Mouse (Mus musculus): ENCODE data around the gene Actn1.

Actn1 gene

GRCm38 (mm10) chr12:80260056-80260743 is at the start of gene Actn1:
Actn1 (minus strand) TSS chr12:80260371.
- peak; percentile 74 for DNase-seq (ENCODE audit: low read depth)

DNA sequence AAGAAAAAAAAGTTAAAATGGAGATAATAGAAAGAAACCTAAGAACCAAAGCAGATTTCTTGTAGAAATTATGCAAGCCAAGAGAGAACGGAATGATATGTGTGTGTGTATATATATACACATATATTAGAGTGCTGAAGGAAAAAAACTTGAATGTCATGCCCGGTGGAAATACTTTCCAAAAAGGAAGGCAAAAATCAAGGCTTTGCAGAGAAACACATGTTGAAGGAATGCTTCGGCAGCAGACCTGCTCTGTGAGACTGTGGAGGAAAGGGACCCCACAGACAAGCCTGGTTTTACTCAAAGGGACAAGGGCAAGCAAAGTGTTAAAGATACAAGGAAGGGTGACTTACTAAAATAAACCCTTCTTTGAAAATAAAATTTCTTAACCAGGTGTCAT is 47.4 kb upstream of the Actn1 start:
- DNase-seq (ENCODE audit: low read depth), result no peak

DNA sequence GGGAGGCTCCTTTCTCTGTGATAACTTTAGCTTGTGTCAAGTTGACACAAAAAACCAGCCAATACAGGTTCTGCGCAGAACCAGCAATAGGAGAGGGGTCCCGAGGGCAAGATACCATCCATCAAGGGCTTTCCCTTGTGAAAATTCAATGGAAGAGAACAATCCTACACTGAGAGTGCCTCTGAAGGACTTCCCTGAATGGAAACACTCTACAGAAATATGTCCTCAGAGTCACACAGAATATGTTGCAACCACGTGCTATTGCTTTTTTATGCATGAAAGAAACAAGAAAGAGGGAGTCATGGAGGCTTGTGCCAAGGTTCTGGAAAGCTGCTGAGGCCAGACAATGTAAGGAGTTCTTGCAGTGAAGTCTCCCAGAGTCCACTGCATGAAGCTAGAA is 44.3 kb upstream of the Actn1 start:
- no peak for DNase-seq (ENCODE audit: low read depth)

GRCm38 (mm10) chr12:80300833-80301456 is 40.8 kb upstream of the Actn1 start:
- no peak for DNase-seq (ENCODE audit: low read depth)

DNA sequence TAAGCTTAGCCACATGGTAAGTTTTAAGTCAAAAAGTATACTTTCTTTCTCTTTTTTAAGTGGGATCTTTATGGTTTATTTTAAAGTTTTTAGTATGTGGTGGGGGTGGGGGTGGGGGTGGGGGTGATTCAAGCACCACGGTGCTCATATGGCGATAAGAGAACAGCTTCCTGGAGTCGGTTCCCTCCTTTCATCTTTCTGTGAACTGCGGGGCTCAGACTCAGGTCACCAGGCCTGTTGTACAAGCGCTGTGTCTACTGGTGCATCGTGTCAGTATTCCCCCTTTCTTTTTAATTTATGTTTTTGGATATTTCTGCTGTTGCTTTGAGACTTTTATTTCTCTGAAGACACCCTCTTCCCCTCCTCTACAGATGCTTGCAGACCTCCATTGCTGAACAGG is 38.5 kb upstream of the Actn1 start:
- DNase-seq (ENCODE audit: low read depth), result peak; percentile 45

GRCm38 (mm10) chr12:80291895-80292435 is 31.8 kb upstream of the Actn1 start:
- no peak for DNase-seq (ENCODE audit: low read depth)

DNA sequence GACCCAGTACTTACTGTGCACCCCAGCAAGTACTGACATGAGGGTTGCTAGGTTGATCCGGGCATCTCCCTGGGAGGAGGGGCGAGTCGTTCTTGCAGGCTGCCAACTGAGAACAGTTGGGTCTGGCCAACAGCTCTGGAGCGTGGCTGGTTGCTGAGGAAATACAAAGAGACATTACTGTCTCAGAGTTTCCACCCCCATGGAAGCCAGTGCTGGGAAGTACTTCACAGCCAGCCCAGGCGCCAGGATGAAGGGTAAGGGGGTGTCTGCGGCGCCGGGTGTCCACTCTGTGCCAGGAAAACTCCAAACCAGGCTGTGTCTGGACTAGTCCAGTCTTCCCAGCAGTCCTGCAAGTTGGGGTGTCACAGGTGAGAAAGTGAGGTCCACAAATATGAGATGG is 30.8 kb upstream of the Actn1 start:
- no peak for DNase-seq (ENCODE audit: low read depth)

DNA sequence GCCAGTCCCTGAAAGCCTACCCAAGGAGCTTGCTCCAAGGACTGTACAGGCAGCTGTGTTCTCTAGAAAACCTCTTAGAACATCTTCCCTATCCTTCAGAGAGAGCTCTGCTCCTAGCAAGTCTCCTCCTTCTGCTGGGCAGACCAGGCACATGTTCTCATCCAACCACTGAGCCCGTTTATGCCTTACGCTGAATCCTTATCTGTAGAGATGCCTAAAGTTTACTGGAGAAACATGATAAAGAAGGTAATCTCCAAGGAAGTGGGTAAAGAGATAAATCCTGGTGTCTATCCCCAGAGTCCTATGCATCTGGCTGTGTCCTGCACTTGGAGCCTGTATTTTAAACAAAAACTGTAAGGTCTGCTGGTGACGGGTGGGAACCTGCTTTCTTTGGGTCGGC is 30.3 kb upstream of the Actn1 start:
- DNase-seq (ENCODE audit: low read depth), result no peak

DNA sequence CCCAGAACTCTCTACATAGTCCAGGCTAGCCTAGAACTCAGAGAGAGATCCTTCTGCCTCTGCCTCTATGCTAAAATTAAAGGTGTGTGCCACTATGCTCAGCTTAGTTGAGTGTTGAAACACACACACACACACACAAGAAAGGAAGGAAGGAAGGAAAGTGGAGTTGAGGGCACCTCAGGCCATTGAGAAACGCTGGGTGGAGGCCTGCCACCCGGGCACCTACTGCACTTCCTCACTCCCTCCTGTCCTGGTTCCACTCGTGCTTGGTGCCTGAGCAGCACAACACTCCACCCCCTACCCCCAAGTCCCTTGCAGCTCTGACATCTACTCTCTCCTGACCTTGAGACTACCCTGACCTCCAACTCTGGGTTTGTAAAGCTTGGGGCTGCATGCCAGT is 29.6 kb upstream of the Actn1 start:
- no peak for DNase-seq (ENCODE audit: low read depth)

- peak; percentile 29 for DNase-seq (ENCODE audit: low read depth)
These were observed 25.7 kb upstream of the Actn1 start for GRCm38 (mm10) chr12:80285890-80286289.

- DNase-seq (ENCODE audit: low read depth), result peak; percentile 15
These were observed 24.1 kb upstream of the Actn1 start for GRCm38 (mm10) chr12:80284251-80284650.

DNA sequence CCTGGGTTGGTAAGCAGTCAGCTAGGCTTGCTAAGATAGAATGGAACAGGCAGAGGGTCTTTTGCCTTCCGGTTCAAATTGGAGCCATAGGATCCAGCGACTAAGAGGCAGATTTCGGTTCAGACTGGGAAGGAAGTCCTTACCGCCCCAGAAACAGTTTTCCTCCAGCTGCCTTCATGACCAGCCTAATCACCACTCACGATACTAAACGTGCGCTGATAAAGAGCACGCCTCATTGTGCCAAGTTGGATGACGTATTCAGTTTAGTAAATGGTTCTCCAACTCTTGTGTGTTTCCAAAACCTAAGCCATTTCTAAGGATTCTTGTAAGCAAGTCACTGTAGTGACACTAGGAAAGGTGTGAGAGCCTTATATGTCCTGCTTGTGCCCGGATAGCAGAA is 18.7 kb upstream of the Actn1 start:
- DNase-seq (ENCODE audit: low read depth), result no peak

DNA sequence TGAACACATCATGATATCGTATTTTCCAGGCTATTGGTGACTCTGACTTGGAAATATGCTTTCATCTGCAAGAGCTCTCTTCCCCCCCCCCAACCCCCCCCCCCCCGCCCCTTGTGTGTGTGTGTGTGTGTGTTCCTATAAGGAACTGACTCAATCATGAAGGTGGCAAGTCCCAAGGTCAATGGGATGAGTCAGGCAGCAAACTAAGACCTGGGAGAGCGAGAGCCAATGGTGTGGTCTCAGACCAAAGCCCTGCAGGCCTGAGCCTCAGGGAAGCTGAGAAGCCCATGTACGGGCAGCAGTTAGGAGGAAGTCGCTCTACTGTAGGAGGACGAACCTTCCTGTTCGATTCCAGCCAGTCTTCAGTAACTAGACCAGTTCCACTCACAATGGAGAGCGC is 17.3 kb upstream of the Actn1 start:
- DNase-seq (ENCODE audit: low read depth), result no peak

- DNase-seq (ENCODE audit: low read depth), result no peak
These were observed 15.1 kb upstream of the Actn1 start for GRCm38 (mm10) chr12:80275187-80275820.

- DNase-seq (ENCODE audit: low read depth), result peak; percentile 85
These were observed 13.0 kb upstream of the Actn1 start for GRCm38 (mm10) chr12:80273020-80273686.

DNA sequence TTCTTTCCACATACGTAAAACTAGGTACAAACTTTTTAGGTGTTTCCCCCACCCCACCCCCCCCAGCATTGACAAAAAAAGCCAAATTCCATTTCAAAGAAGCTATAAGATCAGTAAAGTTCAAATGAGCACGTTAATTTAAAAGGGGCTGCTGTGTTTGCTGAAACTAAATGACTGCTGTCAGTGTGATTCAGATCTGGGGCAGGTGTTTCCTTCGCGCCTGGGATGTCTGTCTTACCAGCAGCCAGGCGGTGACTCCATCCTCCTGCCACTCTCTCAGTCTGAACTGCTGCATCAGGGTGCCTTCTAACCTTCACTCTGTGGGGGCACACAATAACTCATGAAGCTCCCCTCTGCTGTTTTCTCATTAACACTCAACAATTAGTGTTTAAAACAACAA is 11.6 kb upstream of the Actn1 start:
- DNase-seq (ENCODE audit: low read depth), result peak; percentile 74

- no peak for DNase-seq (ENCODE audit: low read depth)
These were observed 10.8 kb upstream of the Actn1 start for GRCm38 (mm10) chr12:80270924-80271323.

GRCm38 (mm10) chr12:80269303-80269702 is 9.1 kb upstream of the Actn1 start:
- no peak for DNase-seq (ENCODE audit: low read depth)

GRCm38 (mm10) chr12:80267962-80268361 is 7.8 kb upstream of the Actn1 start:
- DNase-seq (ENCODE audit: low read depth), result no peak

DNA sequence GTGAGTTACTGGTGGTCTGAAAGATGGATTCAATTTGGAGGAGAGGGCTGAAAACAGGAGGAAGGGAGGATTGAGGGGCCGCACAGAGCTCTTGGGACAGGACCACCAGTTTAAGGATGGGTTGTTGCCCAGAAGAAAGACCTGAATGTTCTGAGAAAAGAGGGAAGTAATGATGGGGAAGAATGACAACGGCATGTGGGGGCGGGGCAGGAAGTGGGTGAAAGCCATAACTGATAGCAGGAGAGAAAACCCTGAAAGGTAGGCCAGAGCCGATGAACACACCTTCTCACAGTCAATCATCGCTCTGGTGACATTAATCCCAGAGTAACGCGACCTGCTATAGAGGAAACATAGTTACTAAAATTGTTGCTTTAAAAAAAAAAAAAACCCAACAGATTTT is 4.2 kb upstream of the Actn1 start:
- peak; percentile 56 for DNase-seq (ENCODE audit: low read depth)

DNA sequence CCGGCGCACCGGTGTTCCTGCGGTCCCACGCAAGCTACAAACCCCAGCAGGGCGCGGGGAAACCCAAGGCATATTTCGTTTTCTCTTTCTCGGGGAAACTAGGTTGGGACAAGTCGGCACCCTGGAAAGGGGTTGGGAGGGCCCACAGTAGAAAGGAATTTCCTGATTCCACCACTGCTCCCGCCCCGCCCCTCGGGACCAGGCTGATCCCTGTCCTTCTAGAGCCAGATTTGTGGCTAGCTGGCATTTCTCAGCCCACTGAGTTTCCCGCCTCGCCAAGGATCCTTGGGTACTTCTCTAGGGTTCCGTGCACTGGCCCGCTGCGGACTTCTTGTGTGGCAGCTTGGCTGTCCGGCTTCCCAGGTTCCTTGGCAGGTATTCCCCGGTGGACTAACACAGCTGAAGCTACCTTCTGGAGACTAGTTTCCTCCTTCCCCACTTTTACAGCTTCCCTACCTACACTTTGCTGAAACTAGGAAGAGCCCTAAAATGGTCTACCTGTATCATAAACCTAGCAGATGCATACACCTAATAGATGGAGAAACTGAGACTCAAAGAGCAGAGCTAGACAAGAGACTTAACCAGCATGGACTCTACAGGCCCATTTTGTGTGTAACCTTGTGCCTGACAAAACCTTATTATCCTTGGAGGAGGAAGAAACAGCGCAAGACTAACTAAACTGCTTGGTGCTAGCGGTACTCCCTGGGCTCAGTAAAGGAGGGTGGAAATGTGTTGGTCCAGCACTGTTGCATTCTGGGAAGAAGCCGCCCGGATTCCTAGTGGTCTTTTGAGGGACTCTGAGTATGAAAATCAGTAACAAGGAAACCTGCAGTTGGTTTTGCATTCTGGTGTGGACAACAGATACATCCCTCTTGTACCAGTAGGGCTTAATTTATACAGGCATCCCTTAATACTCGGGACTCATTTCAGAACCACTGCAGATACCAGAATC is 849 bp upstream of the Actn1 start:
- DNase-seq (ENCODE audit: low read depth), result no peak

Measured in naive thymus-derived CD4-positive, alpha-beta T cell, adult 2 months (primary cell).